Mouse (Mus musculus) left cerebral cortex, postnatal 10 days (tissue): Measurements from ENCODE around the gene Adm. TPM values are rescaled to one million over a fixed set of nuclear protein-coding genes. Genes with fewer than 3 reads are reported as not detected.
"Not testable (repeated sequence)": the region's sequence is repeated elsewhere in the genome, so short reads cannot be mapped to it uniquely, and the experiment has no call there.

Experiments
- DNase-seq, 2 experiments: peaks; one replicate each; pipeline ENCODE4 v3.0.0; 2021 to 2022; ENCODE audit warnings: low spot score in 2 of 2, mixed read lengths in 1 of 2; ENCODE audit errors: extremely low spot score in 1 of 2
- intact Hi-C: fragments of 180-260 bp; cut with DNase I; formaldehyde crosslinking; loops from one replicate; pipeline ENCODE4 v1.15.1; 2025
- total RNA-seq, 2 experiments: library from RNA; stranded (reverse); gene quantifications; 2 replicates each; pipeline ENCODE4 v1.2.3; 2021

The Adm gene
- 1 to 10 TPM; 1.5 to 3.4 TPM for total RNA-seq

- DNase-seq: peak in 1 of 2 experiments; percentile 89
- intact Hi-C loops: loop anchor here (10.0 kb wide), 1 partner anchor 463 kb away; no protein-coding TSS in a partner anchor
Observed at GRCm38 (mm10) chr7:110627486-110628272, at the start of gene Adm. Adm (plus strand) TSS chr7:110627661.

- intact Hi-C loops: no loop called here
- DNase-seq: no peak
Observed at GRCm38 (mm10) chr7:110583705-110584104, 43.8 kb upstream of the Adm start.

GRCm38 (mm10) chr7:110584159-110584558, 43.3 kb upstream of the Adm start:
- no peak for DNase-seq
- intact Hi-C loops: no loop called here

DNA sequence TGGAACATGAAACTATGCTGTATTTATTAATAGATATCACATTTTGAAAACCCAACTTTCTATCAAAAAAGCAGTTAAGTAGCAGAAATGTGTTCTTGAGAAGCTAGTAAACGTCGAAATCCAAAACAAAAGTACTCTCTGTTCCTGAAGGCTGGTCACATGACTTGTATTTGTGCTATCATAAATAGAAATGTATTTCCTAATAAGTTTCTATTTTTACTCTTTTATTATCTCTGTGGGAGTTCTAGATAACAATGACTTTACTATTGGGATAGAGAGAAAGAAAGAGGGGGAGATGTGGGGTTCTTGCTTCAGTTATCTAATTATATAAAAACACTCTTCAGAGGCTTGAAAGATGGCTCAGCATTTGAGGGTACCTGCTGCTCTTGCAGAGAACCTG, 42.2 kb upstream of the Adm start:
- intact Hi-C loops: no loop called here
- no peak for DNase-seq

GRCm38 (mm10) chr7:110587721-110588120, 39.7 kb upstream of the Adm start:
- DNase-seq: no peak
- intact Hi-C loops: no loop called here

DNA sequence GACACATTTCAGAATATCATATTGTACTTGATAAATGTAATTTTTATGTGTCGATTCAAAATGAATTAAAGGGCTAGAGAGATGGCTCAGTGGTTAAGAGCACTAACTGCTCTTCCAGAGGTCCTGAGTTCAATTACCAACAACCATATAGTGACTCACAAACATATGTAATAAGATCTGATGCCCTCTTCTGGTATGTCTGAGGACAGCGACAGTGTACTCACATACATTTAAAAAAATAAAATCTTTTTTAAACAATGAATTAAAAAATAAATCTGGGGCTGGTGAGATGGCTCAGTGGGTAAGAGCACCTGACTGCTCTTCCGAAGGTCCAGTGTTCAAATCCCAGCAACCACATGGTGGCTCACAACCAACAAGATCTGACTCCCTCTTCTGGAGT, 33.5 kb upstream of the Adm start:
- DNase-seq, intact Hi-C loops: not testable (repeated sequence)

GRCm38 (mm10) chr7:110597141-110597540, 30.3 kb upstream of the Adm start:
- DNase-seq: no peak
- intact Hi-C loops: no loop called here

- intact Hi-C loops: no loop called here
Observed at GRCm38 (mm10) chr7:110605476-110605875, 22.0 kb upstream of the Adm start.

GRCm38 (mm10) chr7:110606906-110607305, 20.6 kb upstream of the Adm start:
- intact Hi-C loops: no loop called here
- DNase-seq: no peak

More at GRCm38 (mm10) chr7:110605476-110605875, 22.0 kb upstream of the Adm start:
- no peak for DNase-seq

DNA sequence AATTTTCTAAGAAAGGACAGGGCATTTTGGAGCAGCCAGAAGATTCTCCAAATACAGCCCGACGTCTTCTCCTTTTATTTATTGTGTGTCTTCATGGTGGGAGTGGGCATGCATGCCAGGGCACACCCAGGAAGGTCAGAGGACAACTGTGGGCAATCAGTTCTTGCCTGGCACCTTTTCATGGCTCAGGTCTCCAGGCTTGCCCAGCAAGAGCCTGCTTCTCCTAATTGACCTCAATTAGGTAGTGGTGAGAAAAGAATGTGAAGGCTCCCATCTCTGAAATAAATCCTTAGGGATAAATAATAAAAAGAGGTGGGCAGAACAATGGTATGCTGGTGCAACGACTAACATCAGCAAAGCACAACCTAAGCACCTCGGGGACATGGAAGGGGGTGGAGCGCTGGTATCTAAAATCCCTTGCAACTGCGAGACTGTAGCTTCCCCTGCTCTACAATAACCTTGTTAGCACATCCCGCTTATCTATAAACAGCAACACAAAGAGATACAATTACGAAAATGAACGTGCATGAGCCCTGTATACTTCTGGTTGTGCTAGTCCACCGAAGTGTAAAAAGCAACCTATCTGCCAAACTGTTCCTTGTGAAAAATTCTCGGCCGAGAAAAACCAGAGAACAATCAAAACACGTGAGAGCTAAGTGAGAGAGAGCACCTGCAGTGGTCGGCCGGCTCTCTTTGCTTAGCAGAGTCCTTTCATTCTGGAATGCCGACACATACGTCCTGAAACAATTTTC, 13.9 kb upstream of the Adm start:
- no peak for DNase-seq
- intact Hi-C loops: loop anchor here (10.0 kb wide), 1 partner anchor 59 kb away; no protein-coding TSS in a partner anchor

DNA sequence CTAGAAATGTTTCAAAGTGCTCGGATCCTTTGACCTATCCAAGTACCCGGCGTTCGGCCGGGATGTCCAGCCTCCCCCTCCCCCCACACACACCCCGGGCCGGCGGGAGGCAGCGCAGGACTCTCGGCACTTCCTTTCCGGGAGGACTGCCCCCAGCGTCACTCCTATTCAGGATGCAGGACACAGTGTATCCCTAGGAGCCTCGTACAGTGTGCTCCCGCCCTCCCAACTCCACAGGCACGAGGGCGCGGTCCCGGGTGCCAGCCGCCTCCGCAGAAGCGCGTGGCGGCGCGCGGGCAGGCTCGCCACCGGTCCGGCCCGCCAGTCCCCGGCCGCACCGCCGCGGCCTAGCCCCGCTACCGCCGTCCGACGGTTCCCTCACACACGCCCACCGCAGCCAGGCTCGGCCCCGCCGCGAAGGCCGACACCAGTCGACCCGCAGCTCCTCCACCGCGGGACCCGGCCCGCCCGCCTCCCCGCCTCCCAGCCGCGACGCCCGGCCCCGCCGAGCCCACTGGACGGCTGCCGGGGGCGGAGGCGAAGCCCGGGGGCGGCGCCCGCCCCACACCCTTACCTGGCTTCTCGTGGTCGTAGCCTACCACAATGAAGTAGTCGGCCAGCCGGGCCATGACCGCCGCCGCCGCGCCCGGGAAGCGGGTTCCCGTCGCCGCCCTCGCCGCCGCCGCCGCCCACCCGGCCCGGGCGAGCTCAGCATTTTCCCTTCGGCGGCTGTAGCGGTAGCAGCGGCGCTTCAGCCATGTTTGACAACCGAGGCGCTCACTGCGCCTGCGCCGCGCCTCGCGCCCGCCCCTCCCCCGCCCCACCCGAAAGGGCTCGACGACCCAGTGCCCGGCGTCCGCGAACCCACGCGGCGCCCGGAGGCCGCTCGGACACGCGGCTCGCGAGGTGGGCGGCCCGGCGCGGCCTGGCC, 13.1 kb upstream of the Adm start, which contains the start of gene Sbf2:
TSS of gene Sbf2 (minus strand) at position 790 of the 931 bp plus-strand sequence.
- peak; percentile 52 to 92 for DNase-seq
- intact Hi-C loops: loop anchor here (10.0 kb wide), 1 partner anchor 60 kb away; no protein-coding TSS in a partner anchor

GRCm38 (mm10) chr7:110615151-110615631, 12.3 kb upstream of the Adm start:
- peak; percentile 32 to 78 for DNase-seq
- intact Hi-C loops: loop anchor here (10.0 kb wide), 1 partner anchor 60 kb away; no protein-coding TSS in a partner anchor

- intact Hi-C loops: loop anchor here (10.0 kb wide), 1 partner anchor 61 kb away; no protein-coding TSS in a partner anchor
Observed at GRCm38 (mm10) chr7:110615792-110616191, 11.7 kb upstream of the Adm start.

GRCm38 (mm10) chr7:110619086-110619611, 8.3 kb upstream of the Adm start:
- intact Hi-C loops: loop anchor here (10.0 kb wide), 1 partner anchor 64 kb away; no protein-coding TSS in a partner anchor
- no peak for DNase-seq

More at GRCm38 (mm10) chr7:110615792-110616191, 11.7 kb upstream of the Adm start:
- no peak for DNase-seq

GRCm38 (mm10) chr7:110624067-110624466, 3.4 kb upstream of the Adm start:
- intact Hi-C loops: loop anchor here (10.0 kb wide), 1 partner anchor 459 kb away; no protein-coding TSS in a partner anchor
- DNase-seq: no peak

GRCm38 (mm10) chr7:110624961-110625360, 2.5 kb upstream of the Adm start:
- intact Hi-C loops: loop anchor here (10.0 kb wide), 1 partner anchor 460 kb away; no protein-coding TSS in a partner anchor
- DNase-seq: no peak

- intact Hi-C loops: loop anchor here (10.0 kb wide), 1 partner anchor 461 kb away; no protein-coding TSS in a partner anchor
- no peak for DNase-seq
Observed at GRCm38 (mm10) chr7:110625489-110625888, 2.0 kb upstream of the Adm start.
